Mouse (Mus musculus): ENCODE data around the gene Nhsl2. TPM values are rescaled to one million over a fixed set of nuclear protein-coding genes. Genes with fewer than 3 reads are reported as not detected.

The Nhsl2 gene
- total RNA-seq, 2 experiments from 2014 or later, result 8.4 to 11.8 TPM

DNA sequence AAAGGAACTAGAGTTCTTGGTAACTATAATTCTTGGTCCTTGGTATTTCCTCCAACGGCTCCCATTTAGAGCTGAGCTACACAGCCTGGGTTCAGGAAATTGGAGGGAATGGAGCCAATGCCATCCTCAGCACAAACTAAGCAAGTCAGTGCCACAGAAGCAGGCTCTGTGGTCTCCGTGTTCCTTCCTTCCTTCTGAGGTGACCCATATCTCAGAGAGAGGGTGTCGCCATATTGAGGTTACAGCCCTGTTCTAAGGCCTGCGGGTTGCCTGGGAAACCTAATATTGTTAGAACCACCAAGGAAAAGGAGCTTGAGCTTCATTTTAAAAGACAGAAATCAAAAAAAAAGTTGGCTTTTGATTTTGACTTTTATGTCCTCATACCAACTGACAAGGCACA lies 193.2 kb downstream of the Nhsl2 start:
- no peak for DNase-seq

DNA sequence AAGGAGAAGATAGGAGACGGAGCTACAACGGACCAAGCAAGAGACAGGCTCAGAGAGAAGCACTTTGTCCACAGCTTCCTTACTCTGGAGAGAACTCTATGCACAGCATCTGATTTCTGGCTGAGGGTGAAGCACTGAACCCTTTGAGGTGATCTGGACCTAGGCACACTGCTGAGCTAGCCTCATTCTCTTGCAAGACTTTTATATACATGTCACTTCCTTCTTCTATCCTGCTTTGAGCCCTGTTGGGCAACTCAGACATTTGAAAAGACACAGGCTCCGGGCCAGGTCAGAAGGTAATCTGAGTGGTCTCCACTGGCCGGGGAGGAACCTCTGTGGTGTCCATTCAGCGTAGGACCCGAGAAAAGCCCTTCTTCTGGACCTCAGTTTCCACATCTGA lies 201.4 kb downstream of the Nhsl2 start:
- no peak for DNase-seq

DNA sequence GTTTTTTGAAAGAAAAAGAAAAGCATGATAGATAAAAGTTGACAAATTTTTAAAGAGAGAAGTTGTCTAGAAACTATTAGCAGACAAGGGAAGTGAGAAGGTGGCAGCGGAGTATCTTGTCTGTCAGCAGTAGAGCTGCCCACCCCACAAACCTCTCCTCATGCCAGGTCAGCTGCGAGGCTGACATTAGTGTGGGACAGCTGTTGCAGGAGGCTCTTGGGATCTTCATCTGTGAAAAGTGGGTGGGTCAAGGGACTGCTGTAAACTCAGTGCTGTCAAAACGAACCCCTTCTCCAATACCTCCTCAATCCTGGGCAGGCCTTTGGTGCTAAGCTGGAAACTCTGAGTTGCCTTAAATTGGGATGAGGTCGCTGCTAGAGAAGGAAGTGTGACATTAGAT lies 202.0 kb downstream of the Nhsl2 start:
- no peak for DNase-seq

DNA sequence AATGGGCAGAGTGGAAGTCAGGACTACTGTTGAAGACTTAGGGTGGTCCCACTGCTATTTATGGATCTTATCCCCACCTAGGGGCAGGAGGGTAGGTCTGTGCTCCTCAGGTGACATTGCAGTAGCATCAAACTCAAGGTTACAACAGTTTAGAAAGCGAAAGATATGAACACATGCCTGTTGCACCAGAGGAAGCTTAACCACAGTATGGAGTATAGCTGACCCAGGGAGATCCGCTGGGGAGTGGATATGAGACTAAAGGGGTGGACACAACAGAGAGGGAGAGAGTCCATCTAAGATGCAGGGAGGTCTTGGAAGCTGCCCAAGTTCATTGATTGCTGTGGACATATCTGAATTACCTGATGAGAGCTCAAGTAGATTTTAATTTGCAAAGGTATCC lies 204.2 kb downstream of the Nhsl2 start:
- no peak for DNase-seq

DNA sequence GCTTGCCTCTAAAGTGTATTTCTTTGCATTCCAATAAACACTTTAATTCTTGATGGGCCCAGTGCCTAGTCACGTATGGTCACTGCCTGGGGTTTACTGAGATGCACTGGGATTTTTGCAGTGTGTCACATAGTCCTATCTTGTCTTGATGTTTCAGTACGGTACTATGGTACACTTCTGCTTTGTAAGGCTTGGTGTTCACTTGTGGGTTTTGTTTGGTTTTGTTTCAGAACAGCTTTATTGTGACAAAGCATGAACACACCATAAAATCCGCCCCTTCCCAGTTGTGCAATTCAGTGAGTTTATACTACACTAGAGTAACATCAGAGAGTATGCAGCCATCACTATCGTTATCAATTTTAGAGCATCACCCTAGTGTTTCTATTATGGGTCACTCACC lies 204.8 kb downstream of the Nhsl2 start:
- no peak for DNase-seq

DNA sequence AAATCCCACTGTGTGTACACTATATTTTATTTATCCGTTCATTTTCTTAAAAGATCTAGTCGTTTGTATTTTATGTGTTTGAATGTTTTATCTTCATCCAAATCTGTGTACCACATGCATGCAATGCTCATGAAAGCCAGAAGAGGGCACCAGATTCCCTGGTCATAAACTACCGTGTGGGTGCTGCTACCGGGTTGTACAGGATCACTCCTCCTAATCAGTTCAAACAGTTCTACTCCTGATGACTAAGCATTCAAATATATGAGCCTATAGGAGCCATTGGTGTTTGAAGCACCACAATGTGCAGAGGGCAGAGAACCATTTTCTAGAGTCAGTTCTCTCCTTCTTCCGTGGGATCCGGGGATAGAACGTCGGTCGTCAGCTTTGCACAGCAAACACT lies 210.3 kb downstream of the Nhsl2 start:
- DNase-seq, result peak; percentile 33

DNA sequence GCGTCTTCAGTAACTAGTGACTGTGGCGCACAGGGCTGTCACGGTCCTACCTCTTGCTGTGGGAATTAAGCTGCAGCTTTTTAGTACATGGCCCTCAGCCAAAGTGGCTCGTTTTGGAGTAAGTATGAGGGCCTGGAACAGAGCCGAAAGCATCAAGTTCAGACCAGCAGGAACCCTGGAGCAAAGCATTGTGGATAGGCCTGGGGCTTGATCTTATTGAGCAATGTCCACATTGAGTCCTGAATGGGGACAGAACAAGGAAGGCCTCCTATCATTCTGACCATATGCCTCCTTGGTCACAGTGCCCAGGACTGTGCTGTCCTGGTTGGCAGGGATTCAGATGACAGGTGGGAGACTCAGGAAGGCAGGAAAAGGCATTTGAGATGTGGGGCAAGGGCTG lies 211.1 kb downstream of the Nhsl2 start:
- DNase-seq, result peak; percentile 22

DNA sequence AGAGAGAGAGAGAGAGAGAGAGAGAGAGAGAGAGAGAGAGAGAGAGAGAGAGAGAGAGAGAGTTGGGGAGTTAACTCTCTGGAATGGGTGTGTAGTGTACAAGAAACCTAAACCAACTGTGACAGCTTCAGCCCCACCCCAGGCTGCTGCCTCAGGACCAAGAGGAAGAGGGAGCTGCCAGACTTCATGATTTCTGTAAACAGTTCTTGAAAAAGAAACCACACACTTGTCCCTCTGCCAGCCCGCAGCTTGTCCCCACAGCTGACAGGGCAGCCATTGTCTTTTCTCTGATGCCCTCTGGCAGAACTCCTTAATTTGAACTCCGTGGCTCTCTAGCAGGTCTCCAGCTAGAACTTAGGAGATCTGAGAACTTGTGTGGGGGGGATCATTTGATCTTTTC lies 211.7 kb downstream of the Nhsl2 start:
- DNase-seq, result peak; percentile 20

DNA sequence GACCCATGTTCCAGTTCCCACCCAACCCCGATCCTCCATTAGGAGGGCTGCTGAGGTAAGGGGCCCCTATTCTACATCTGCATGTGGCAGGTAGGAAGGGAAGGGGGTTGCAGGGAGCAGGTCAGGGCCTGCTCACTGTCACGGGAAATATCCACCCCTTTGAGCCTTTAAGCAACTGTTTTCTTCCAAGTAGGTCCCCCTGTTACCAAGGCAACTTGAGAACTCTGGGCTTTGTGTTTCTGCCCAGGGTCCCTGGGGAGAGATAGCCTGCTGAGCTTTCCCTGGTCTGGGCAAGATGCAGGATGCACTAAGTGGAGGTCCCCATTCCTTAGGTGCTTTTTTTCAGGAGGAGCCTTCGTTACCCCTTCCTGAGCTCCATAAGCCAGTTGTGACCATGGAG lies 214.9 kb downstream of the Nhsl2 start:
- no peak for DNase-seq

DNA sequence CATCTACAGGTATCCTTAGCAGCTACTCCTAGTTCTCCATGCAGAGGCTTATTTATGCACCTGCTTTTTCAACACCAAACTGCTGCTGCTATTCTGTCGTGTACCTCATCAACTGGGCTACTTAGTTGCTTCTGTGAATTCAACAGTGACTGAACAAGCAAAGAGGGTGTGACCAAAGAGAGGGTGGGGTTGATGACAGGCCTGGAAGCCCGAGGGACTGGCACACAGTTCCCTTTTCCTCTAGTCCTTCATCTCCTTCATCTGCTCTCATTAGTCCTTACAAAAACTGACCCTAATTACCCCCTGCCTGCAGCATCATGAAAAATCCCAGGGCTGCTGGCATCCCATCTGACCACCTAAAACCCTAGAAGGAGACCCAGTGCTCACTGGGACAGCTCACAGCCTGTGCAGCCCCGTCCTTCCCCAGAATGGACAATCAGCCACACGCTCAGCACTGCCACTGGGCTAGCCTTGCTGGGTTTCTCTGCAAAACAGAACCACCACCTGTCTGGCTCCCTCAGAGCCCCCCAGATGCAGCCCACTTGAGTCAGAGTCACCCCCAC lies 216.1 kb downstream of the Nhsl2 start:
- DNase-seq, result no peak

DNA sequence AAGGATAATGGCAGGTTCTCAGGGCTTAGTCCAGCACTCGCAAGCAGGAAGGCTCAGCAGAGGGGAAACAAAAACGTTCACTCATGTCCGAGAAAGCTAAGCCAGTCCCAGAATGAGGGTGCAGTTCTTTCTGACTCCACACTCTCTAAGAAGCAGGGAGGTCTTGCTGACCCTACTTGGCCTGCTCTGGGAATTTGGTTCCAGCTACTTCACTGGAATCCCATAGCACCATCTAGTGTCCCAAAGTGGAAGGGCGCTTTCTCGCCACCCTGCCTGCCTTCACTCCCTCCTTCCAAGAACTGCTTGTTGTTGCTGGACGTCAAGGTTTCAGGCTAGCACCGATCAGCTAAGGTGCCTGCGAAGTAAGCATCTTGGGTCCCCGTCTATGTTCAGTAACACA lies 216.9 kb downstream of the Nhsl2 start:
- DNase-seq, result peak; percentile 80

DNA sequence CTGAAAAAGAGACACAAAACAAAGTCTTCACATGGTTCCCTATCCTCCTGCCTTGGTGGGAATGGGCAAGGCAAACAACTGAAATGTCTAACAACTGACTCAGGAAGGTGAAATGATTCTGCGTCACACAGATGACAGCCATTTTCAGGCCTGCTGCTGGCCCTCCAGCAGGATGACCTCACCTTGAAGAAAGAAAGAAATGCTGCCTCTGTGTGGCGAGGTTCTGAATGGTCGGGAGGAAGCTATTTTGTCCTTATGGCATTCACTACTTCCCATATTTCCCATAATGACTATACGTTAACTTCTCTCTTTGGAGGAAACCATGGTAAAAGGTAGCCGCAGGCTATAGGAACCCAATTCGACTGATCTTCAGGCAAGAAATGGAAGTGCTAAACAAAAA lies 217.9 kb downstream of the Nhsl2 start:
- no peak for DNase-seq

DNA sequence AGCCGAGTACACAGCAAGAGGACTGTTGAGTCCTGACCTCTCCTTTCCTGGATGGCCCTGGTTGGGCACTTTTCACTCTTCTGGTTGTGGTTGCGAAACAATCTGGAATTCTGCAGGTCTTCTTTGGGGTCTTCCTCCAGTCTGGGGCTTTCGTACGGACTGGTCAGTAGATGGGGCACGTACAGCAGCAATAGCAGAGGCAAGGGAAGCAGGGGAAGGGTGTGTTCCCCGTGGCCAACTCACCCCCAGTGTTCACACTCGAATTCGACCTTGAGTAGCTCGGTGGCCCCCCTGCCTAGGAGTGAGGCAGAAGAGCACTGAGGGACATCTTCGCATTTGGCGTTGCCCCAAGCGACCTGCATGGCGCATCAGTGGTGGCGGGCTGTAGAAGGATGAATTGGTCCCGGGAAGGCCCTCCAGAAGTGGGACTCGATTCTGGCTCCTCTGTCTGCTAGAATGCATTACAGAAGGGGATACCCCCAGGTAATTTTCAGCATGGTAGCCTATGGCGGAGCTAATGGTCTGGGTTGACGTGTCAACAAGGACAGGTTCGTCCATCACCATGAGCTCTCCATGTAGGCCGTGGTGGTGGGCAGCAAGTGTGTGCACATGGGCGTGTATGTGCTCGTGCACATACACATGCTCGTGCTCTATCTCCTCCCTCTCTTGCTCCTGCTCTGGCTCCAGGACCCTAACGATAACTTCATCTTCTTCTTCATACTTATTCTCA lies 219.8 kb downstream of the Nhsl2 start:
- no peak for DNase-seq

DNA sequence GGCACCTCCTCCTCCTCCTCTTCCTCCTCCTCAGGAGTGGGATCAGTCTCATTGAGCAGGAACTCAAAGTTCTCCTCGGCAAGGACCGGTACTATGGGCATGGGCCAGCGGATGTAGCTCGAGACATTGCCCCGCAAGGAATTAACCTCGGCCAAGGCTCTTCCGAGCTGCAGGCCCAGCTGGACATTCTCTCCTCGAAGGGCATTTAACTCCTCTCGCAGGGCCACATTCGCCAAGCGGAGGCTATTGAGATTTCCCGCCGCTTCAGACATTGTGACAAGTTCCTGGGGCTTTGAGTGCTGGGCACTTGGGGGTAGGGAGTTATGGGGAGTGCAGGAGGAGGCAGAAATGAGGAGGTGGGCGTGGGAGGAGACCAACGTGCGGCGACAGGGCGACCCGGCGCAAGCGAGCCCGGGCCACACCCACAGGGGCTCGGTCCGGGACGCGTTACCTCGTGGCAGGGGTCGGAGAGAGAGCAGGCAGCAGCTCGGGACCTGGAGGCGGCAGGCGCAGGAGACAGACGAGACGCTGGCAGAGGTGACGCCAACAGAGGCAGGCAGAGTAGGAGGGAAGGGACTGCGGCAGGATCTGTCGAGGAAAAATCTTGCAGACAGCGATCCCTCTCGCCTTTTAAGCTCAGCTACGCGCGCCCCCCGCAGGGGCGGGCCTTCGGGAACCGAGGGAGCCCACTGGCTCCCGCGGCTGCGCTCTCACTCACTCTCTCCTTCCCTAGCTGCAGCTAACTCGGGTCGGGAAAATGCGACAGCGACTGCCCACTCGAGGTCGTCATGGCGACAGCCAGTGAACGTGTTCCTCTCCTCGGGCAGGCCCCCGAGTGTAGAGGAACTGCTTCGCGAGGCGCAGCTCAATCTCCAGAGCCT lies 221.6 kb downstream of the Nhsl2 start, which contains the start of gene Rtl5:
Gene Rtl5 (minus strand): TSS at position 714 of the 881 bp plus-strand sequence.
- DNase-seq, result peak; percentile 81

DNA sequence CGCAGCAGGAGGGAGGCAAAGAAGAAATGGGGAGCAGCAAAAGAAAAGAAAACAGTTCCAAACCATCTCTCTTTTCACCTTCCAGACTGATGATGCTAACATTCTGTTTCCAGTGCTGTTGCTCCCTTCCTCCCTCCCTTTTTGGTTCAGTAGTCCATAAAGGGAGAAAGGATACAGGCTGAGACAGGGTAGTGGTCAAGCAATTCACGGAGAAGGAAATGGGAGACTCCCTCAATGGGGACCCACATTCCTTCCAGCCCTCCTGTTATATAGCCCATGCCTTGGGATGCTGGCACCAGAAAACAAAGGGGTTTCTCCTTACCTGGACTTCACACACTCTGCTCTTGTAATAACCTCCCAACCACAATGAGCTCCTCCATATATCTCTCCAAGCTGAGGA lies 222.3 kb downstream of the Nhsl2 start:
- no peak for DNase-seq

DNA sequence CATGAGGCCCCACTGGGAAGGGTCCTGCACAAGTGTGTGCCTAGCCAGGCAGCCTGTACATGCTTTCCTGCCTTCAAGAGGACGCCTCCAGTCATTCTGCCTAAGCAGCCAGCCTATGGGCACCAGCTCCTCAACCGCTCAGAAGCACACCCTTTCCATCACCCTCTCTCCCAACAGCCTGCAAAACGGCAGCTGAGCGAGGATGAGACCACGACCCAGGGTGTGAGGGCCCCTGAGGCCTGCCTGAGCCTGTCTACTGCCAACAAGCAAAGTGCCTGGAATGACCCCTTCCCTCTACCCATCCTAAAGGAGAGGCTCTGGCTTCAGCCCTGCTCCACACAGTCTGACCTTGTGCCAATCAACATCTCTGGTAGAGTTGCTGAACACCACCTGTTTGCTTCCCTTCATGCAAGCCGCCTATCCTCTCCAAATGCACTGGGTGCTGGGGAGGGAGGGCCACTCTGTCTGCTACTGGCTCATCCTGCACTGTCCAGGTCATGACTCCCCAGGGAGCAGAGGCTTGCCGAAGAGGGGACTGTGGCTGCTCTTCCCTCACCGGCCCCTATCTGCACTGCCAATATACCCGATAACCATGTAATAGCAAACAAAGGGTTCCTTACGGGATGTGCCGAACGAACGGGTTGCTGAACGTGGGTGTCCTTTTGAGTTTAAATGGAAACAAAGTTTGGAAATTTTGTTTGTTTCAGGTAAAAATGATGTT lies 224.6 kb downstream of the Nhsl2 start:
- DNase-seq, result no peak

DNA sequence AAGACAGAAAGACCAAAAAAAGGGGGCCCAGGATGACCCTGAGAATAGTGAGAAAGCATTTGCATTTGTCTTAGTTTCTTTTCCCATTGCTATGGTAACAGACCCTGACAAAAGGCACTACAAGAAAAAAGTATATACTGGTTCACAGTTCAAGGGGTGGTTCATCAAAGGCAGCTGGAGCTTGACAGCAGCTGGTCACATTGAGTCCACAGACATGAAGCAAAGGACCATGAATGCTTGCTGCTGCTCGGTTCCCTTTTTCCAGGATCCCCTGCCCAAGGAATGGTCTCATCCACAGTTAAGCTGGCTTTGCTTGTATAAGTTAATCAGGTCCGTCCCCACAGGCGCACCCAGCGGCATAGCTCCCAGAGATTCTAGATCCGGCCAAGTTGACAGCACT lies 225.2 kb downstream of the Nhsl2 start:
- DNase-seq, result no peak

DNA sequence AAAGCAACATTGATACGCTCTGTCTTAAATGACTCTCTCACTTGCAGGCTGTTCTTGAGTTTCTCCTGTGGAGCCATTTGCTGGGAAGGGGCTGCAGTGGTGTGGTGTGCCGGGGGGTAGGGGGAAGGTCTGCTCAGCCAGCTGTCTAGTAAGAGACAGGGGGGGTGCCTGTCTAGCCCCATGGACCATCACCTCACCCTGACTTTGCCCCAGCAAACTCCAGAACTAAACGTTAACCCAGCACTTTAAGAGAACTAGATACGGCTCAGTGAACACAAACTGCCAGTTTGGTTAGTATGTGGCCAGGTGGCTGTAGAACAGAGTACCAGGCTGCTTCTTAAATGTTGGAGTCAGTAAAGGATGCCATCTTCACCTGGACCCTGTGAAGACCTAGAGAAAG lies 226.0 kb downstream of the Nhsl2 start:
- DNase-seq, result no peak

DNA sequence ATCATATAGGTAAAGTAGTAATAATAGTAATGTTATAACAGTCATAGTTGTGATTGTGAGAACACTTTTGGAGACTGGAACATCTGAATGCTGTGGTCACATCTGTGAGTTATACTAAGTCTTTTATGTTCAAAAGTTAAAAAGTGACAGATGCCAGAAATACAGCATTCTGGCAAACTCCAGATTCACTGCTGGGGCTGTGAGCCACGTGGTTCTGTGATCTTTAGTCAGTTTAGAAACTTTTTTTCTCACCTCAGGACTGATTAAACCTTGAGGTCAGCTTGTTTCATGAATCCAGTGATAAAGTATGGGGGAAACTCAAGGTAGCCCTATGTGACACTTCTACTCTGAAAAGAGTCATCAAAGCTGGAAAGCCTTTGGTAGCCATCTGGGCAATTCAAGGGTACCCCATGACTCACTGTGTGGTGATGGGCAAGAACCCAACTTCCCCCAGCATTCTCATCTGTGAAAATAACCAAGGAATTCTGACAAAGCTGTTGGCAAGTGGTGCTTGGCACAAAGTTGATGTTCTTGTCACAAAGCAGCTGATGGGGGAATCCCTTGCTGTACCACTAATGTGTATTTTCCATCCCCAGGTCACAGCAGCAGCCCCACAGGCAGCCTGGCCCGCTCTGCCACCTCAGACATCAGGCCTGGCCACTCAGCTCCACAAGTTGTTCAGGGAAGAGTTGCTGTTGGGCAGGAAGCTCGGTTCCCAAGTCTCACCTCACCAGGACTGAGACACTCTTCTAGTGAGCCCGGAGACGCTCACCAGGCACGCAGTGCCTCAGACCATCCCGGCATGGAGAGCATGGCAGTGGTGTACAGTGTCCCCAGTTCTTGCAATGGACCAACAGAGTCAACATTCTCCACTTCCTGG lies 227.9 kb downstream of the Nhsl2 start:
- DNase-seq, result no peak

DNA sequence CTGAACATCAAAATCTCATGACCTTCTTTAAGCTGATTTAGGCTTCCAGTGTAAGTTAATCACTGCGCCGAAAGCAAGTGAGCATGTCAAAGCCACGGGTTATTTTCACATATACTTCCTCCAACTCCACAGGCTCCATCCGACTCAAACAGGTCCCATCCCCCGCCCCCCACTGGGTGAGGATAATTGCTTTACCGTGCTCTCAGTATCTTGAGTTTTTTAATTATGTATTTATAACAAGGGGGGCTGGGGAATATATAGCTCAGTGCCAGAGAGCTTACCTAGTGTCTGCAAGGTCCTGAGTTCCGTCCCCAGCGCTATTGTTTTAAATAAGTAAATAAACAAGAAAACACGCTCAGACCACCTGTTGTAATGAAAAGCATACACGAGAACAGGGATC lies 231.9 kb downstream of the Nhsl2 start:
- no peak for DNase-seq

DNA sequence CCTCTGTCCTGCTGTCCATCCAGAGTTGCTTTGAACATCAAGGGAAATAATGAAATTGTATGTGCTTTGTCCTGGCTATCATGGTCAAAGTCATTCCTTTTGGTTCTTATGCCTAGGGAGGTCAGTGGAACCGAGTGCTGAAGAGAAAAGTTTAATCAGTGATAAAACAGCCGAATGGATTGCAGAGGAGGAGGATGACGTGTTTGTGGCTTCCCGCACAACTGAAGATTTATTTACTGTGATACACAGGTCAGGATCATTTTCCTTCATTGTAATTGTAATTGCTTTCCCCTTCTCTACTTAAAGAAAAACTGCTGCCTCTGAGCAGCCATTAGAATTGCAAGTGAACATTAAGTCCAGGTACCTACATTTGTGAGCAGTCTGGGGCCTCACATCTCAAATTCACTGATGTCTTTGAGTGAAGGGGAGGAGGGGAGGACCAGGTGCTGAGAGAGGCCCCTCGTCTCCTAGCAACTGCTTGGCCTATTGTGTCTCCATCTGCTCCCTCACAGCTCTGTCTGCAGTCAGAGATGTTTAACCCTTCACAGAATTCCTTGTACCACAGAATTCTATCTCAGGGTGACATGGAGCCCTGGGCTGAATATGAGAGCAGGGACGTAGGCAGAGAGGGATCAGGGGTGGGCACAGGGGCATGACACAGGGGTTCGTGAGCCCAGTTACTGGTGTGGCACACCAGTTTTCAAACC lies 232.5 kb downstream of the Nhsl2 start:
- DNase-seq, result no peak
